Mouse (Mus musculus): ENCODE measurements around the gene Higd1c. TPM values are rescaled to one million over a fixed set of nuclear protein-coding genes. Genes with fewer than 3 reads are reported as not detected.

Higd1c gene
- polyA plus RNA-seq, 1 experiment from 2014 or later: not detected

GRCm38 (mm10) chr15:100428296-100428905 lies 64.1 kb downstream of the Higd1c start:
- Histone ChIP-seq H3K9ac (no peak overlapping the region), H3K4me3 (no peak overlapping the region), H3K4me2 (no peak overlapping the region), H3K4me1 (peaks cover 14% of the 10 kb centered on the region), H3K27ac (no peak overlapping the region), H3K36me3 (no peaks in the 10 kb centered on the region), H3K9me3 (no peaks in the 10 kb centered on the region), H3K27me3 (peaks cover 26% of the 10 kb centered on the region)
- whole genome bisulfite sequencing: 74% methylated on average over 13 of the region's 13 CpGs
- no peak for ATAC-seq (ENCODE audit: borderline replicate concordance, extremely low read depth, low FRiP score, low TSS enrichment)

DNA sequence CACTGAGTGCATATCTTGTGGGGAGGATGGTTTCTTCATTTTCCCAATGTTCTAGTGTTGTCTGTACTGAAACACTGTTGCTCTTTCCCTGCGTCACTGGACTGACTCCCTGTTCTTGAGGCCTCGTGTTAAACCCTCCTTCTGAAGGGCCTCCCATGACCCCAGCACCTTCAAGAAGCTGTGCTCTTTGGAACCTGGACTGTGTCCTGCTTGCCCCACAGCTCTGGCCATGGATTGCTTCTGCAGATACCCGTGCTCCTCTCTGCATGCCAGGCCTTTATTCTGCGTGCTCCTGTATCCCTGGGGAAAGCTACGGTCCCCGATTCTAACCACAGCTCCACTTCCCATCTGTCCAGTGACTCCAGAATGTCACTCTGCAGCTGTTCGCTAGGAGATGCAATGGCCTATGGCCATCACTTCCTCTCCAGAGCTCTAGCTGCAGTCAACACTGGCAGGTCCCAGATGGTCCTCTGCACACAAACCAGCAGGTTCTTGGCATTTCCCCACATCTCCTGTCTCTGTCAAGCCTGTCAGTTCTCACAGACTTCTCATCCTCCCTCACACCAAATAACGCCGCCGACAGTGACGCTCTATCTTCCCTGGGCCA lies 65.7 kb downstream of the Higd1c start:
- H3K9ac ChIP-seq: no peak overlapping the region
- 57% methylated on average over 11 of the region's 11 CpGs for WGBS
- H3K9me3 ChIP-seq: no peaks in the 10 kb centered on the region
- peaks cover 13% of the 10 kb centered on the region for H3K27me3 ChIP-seq
- no peak for ATAC-seq (ENCODE audit: borderline replicate concordance, extremely low read depth, low FRiP score, low TSS enrichment)
- no peaks in the 10 kb centered on the region for H3K36me3 ChIP-seq
- no peak overlapping the region for H3K4me2 ChIP-seq
- H3K4me1 ChIP-seq: no peaks in the 10 kb centered on the region
- no peak overlapping the region for H3K4me3 ChIP-seq
- no peak overlapping the region for H3K27ac ChIP-seq

DNA sequence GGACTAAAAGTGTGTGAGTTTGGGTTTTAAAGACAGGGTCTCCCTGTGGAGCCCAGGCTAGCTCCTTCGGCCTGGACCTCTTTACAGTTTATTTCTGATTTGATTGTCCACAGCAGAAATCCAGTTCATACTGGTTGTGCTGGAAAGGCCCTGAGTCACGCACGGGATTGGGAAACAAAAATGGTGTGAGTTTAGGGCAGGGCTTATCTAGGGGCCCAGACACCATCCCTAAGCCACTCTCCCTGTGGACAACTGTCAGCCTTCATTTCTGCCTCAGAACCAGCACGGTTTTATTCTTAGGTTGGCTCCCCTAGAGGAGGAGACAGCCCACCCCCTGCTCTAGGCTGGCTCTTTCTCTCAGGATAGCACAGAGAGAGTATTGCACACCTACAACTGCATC lies 68.9 kb downstream of the Higd1c start:
- Histone ChIP-seq H3K27ac (no peak overlapping the region), H3K27me3 (no peaks in the 10 kb centered on the region), H3K4me2 (no peak overlapping the region), H3K36me3 (no peaks in the 10 kb centered on the region), H3K4me1 (no peaks in the 10 kb centered on the region), H3K9me3 (no peaks in the 10 kb centered on the region), H3K4me3 (no peak overlapping the region), H3K9ac (no peak overlapping the region)
- 58% methylated on average over 4 of the region's 4 CpGs for WGBS
- ATAC-seq (ENCODE audit: borderline replicate concordance, extremely low read depth, low FRiP score, low TSS enrichment): no peak

Other genes starting within 250 kb of the Higd1c start
- 50.4 and 54.4 TPM in 2 replicates for gene Atf1, start 136.7 kb upstream of the Higd1c start, polyA plus RNA-seq (2015; fragmentation: Nextera tagmentation; extraction: Ambion mirVana)
- gene Tmprss12, start 83.7 kb upstream of the Higd1c start, polyA plus RNA-seq (2015; fragmentation: Nextera tagmentation; extraction: Ambion mirVana): not detected in 2 replicates
- 7.8 and 9.4 TPM in 2 replicates for gene Mettl7a1, start 60.4 kb upstream of the Higd1c start, polyA plus RNA-seq (2015; fragmentation: Nextera tagmentation; extraction: Ambion mirVana)
- not detected in 2 replicates for gene Mettl7a3, start 29.6 kb upstream of the Higd1c start, polyA plus RNA-seq (2015; fragmentation: Nextera tagmentation; extraction: Ambion mirVana)
- 0.10 TPM in 1 of 2 replicates, not detected in the other for gene Methig1, start 11.4 kb upstream of the Higd1c start, polyA plus RNA-seq (2015; fragmentation: Nextera tagmentation; extraction: Ambion mirVana)
- not detected in 2 replicates for gene Mettl7a2, start 11.3 kb upstream of the Higd1c start, polyA plus RNA-seq (2015; fragmentation: Nextera tagmentation; extraction: Ambion mirVana)
- gene Gm5475, start 57.6 kb downstream of the Higd1c start, polyA plus RNA-seq (2015; fragmentation: Nextera tagmentation; extraction: Ambion mirVana): 0.06 and 0.09 TPM in 2 replicates
- gene Slc11a2, start 60.5 kb downstream of the Higd1c start, polyA plus RNA-seq (2015; fragmentation: Nextera tagmentation; extraction: Ambion mirVana): 20.3 and 26.0 TPM in 2 replicates
- gene Letmd1, start 104.5 kb downstream of the Higd1c start, polyA plus RNA-seq (2015; fragmentation: Nextera tagmentation; extraction: Ambion mirVana): 19.5 and 21.5 TPM in 2 replicates
- 12.5 and 12.7 TPM in 2 replicates for gene Csrnp2, start 130.9 kb downstream of the Higd1c start, polyA plus RNA-seq (2015; fragmentation: Nextera tagmentation; extraction: Ambion mirVana)
- 24.1 and 27.3 TPM in 2 replicates for gene Tfcp2, start 187.5 kb downstream of the Higd1c start, polyA plus RNA-seq (2015; fragmentation: Nextera tagmentation; extraction: Ambion mirVana)
- 3.8 and 4.3 TPM in 2 replicates for gene Pou6f1, start 235.4 kb downstream of the Higd1c start, polyA plus RNA-seq (2015; fragmentation: Nextera tagmentation; extraction: Ambion mirVana)

Measured in lung, embryonic 15.5 days (tissue).